Mouse (Mus musculus) ES-CJ7 (cell line): ENCODE results near the gene Cacna2d4.

ENCODE experiments used
- DNase-seq: peaks from one replicate; pipeline ENCODE4 v3.0.0; 2011; ENCODE audit warnings: low read depth, low spot score

The Cacna2d4 gene

DNA sequence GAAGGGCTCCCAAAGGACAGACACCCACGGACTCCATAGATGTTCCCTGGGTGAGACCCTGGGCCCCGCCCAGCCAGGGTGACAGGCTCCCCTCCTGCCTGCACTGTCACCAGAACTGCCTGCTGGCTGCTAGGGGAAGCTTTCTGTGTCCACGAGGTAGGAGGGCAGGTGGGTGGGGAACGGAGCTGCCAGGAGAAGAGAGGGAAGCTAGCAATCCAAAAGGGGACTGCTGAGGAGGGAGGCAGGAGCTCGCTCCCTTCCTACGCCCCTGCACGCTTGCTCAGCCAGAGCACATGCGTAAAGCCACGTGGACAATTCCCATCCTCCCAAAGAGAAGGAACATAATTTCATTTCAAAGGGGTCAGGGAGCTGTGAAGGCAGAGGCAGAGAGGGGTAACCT lies 73.8 kb downstream of the Cacna2d4 start:
- DNase-seq = no peak

DNA sequence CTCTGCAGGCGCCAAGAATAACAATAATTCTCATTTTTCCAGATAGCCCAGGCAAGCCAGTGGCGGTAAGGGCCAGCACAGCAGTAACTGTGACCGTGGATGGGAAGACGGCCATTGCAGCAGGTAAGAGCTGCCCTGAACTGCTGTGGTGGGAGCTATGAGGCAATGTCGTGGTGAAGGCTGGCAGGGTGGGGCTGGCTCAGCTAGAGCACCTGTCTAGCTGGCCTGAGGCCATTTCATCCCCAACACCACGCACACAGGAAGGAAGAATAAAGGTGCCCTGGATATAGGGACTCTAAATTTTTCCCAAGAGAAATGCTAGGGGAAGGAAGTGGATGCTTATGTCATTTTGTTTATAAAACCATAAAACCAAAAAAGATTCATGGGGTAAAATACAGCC lies 76.1 kb downstream of the Cacna2d4 start:
- no peak for DNase-seq

DNA sequence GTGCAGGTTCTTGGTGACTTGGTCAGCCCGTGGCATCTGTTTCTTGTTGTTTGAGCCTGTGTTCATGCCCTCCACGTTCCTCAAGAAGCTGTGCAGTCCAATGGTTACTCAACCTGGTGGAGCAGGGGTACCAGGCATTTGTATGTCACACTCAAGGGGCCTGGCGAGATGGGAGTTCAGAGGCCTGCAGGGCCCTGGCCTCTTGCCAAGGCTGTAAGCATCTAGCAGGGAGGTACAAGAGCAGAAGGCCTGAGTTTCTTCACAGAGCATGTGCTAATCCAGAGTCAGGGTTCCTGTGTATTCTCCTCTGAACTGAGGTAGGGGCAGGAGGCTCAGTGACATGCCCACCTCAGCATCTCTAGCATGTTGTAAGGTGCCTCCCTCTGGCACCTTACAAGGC lies 76.8 kb downstream of the Cacna2d4 start:
- DNase-seq = no peak

DNA sequence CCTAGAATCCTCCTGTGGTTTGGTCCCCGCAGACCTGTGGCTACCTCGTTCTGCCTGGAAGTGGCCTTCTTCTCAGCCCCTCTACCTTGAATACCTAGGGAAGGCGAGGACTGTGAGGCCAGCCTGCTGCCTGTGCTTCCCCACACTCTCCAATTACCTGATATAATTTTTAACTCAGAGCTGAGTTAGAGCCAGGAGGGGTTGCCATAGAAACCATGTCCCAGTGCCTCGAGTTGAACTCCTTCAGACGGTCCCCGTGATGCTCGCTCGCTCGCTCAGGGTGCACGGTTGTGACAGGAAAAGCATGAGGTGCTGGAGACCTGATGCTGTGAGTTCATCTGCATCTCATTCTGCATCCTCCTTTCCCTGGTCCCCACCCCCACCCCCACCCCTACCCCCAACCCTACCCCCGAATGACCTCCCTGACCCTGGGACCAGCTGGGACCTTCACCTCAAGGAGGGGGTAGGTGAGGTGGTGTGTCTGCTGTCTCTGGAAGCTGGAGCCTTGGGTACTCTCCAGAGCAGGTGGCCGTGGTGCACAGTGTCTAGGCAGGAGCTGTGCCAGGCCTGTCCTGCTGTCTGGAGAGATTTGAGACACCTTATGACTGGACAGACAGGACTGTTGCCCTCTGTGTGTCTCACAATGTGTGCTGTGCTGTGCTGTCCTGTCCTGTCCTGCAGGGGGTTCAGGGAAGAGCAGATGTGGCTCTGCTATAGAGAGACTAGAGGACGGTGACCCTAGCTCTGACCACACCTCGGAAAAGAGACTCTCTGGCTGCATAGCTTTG lies 77.5 kb downstream of the Cacna2d4 start:
- DNase-seq = no peak

DNA sequence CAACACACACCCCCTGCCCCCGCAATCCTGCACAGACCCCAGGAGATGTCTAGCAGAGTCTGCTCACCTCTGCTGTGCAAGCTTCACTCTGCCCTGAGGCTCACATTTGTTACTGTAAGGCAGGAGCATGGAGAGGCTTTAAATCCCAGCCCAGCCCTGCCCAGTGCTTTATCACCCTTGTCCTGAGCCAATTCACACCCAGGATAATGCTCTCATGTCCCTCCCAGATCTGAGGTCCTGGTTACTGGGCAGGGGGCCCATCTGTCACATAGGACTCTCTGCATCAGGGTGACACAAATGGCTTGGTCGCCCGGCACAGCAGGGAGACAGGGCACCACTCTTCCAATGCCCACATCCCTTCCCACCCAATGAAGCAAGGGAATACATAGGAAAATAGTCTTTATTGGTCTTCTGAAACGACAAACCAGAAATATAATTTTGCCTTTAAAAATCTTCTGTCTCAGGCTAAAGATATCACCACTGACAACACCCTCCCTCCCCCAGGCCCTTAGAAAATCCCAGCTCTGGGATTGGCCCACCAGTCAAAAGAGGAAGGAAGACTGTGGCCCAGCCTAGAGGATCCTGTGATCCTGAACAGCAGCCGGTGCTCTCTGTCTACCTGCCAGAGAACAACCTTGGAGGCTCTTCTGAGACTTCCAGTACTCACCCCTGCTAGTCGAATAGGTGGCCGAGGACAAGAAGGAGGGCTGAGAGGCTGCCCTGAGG lies 78.6 kb downstream of the Cacna2d4 start:
- no peak for DNase-seq

DNA sequence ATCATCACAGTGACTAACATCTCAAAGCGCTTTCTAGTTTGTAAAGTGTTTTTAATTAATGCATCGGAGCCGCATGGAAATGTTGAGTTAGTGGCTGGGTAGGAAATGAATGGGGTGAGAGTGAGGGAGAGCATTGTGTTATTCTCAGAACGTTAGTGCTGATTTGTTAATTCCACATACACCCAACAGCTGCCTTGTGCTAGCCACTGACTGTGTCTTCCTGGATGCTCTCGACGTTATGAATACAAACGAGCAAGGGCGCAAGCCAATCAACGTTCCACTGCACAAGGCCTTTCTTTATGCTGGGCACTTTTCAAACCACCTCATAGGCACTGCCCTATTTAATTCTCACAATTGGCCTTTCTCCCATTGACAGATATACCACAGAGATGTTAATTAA lies 82.4 kb downstream of the Cacna2d4 start:
- no peak for DNase-seq

DNA sequence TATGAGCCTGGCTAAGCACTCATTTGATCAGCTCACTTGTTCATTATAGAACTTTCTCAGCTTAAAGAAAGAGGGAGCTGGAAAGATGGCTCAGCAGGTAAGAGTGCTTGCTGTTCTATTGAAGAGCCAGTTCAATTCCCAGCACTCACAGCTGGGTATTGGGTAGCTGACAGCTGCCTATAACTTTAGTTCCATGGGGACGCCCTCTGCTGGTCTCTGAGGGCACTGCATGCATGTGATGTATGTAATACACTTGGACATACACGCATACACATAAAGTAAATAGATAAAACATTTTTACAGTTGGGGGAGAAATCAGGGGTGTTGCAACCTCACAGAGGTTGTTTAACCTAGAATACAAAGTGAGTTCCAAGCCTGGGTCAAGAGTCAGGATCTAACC lies 83.0 kb downstream of the Cacna2d4 start:
- peak; percentile 72 for DNase-seq

DNA sequence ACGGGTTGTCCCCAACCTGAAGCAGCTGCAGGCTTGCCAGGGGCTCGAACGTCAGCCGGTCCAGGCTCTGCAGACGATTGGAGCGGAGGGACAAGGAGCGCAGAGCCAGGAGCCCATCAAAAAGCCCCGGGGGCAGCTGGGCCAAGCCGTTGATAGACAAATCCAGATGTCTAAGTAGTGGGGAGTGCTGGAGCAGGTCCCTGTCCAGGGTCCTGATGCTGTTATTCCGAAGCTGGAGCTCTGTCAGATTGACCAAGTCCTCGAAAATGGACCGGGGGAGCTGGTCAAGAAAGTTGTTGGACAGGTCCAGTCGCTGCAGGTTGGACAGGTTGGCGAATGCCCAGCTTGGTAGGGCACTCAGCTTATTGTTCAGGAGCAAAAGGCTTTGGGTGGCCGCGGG lies 84.2 kb downstream of the Cacna2d4 start:
- peak; percentile 67 for DNase-seq

DNA sequence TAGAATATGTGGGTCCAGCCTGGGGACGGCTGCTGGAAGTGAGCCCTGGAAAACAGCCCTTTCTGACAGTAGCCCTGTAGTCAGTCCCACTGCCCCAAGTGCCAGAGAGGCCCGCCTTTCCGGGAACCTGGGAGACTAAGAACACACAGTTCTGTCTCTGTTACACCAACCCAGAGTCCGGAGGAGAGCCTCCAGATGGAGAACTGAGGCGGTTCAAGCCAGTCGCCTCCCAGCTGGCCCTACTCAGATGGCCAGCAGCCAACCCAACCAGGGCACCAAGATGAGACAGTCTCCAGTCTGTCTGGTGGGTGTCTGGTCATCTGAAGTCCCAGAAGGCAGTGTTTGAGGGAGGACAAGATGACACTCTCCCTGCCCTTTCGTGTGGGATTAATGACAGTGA lies 85.4 kb downstream of the Cacna2d4 start:
- no peak for DNase-seq

DNA sequence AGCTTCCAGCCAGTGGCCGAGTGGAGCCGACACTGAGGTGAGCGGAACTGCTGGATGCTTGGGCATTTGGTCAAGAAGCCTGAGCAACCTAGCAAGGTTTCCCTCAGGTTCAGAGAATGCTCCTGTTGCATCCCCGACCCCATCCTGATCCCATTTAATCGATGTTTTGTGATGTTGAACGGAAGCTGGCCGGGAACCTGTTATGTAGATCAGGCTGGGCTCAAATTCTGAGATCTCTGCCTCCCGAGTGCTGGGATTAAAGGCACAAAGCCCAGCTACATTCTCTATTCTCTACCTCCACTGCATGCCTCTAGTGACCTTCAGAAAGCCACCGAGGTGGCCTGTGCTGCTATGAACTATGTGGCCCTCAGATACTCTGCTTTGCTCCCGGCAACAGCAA lies 88.5 kb downstream of the Cacna2d4 start:
- DNase-seq = peak; percentile 94

DNA sequence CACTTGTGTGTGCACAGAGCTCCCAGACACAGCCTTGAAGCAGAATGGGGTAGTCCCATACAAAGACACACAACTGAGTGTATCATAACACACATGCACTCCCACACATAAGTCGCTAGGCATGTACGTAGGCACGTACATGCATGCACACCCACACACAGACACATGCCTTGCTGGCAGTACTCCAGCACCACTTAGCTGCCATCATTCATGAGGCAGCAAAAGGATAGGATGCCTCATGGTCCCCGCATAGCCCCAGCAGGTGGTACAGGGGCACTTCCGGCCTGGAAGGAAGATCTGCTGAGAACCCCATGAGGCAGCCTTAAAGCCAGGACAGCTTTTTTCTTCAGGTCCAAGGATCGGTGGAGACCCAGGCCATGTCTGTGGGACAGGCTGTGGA lies 89.7 kb downstream of the Cacna2d4 start:
- DNase-seq = no peak

DNA sequence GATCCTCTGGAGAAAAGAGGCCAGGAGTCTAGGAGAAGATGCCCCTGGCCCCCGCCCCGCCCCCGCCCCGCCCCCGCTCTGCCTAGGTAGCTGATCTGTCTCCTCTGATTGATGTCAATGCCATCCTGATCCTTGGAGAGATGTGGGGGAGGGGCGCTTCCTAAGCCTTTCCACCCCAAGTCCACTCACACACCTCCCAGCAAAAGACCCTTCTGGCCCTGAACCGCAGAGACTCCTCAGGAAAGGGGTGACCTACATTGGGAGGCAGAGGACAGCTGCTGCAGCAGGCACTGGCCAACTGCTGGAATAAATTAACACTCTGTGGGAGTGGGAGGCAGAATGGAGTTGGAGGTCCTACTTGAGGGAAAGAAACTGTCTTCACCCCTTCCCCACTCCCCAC lies 90.2 kb downstream of the Cacna2d4 start:
- no peak for DNase-seq

DNA sequence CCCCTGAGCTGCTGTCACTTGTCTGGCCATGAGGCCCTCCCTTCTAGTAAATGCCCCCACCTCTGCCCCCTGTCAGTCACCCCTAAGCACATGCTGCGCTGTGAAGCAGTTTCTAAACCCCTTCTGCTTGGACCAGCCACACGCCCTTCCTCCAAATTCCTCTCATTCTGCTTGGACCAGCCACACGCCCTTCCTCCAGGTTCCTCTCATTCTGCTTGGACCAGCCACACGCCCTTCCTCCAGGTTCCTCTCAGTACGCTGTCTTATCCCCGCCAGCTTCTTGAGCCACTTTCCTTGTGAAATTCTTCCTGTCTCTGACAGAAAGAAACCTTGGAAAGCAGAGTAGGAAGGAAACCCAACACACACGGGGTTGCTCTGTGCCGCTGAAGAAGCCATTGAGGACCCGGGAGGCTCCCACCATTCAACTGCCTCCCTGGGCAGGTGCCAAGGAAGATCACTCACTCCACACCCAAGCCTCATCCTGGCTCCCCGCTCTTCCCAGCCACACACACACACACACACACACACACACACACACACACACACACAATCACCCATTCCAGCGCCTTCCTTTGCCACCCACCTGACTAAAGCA lies 92.3 kb downstream of the Cacna2d4 start:
- DNase-seq = peak; percentile 48

DNA sequence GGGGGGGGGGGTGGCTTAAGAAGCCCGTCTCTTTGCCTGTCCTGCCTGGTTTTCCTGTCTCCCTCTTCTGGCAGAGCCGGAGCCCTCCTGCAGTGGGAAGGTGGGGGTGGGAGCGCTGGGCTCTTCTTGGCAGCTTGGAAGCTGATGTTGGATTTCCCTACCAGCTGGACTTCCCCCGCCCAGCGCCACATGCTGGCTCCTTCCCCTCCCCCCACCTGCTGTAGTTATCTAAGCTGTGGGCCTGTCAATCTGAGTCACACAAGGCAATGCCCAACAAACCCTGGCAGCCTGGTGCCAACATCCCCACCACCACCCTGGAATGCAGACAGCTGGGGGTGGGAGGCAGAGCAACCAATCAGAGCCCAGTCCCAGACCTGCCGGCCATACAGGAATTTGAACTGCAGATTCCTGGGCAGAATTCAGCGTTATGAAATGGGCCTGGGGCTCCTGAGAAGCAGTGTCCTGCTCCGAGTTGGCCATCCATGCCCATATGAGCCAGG lies 92.9 kb downstream of the Cacna2d4 start:
- no peak for DNase-seq

DNA sequence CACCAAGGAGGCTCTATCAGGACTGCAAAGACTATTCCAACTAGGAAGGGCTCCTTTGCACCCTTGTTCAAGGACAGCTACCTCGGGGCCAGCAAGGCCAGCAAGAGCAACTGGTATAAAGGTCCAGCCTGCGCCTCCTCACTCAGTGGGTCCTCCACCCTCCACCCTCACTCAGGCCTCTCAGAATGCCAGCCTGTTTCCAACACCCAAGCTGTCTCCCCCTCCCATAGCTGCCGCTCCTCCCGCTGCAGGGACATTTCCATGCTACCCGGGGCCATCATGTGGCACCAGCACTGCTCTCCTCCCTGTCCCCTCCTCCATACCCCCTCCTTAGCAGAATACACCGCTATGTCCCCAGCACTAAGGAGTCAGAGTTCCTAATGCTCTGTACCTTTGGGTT lies 93.6 kb downstream of the Cacna2d4 start:
- no peak for DNase-seq

DNA sequence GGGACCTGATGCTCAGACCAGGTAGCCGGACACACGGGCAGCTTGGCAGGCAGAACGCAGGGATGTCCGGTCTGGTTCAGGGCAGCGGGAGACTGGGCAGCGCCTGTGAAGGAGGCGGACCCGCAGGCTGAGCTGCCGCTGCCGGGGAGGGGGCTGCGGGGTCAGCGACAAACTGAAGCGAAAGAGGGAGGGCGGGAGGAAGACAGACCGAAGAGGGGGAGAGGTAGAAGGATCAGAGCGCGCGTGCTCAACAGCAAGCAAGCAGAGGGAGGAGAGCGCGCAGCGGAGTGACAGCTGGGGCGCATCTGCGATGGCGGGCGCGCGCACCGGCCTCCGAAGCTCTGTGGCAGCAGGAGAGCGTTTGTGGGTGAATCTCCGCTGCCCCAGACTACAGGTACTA lies 94.2 kb downstream of the Cacna2d4 start, which contains the start of gene Lrtm2:
Lrtm2 (minus strand) TSS at position 261 of the 400 bp plus-strand sequence.
- DNase-seq = peak; percentile 34

DNA sequence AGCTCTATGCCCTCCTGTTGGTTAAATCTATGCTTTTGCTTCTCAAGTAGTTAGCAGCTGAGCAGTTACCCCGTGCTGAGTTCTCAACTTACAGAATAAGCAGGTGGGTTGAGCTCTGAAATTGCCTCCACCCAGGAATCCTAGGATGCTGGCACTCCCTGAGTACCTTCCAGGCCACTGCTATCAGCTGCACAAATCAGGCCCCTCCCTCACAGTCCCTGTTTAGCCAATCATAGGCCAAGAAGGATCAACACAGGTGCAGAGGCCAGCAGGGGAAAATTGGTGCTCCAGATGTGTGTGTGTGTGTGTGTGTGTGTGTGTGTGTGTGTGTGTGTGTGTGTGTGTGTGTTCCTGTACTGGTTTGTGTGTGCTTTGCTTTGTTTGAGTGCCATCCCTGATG lies 95.8 kb downstream of the Cacna2d4 start:
- peak; percentile 72 for DNase-seq

DNA sequence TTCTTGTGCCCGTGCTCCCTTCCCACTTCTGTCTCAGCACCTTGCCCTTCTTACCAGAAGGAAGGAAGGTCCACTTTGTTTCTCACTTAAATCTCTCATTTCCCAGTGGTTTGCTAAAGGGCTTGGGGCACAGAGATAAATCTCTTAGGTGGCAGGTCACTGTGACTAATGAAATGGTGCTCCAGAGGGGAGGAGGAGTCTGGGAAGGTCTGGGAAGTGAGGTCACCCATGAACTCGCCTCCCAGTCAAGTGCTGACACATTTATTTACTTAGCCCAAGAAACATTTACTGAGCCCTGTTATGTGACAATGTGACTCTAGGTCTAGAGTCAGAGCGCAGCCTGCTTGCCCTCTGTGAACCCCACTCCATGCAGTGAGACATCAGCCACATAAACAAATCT lies 96.9 kb downstream of the Cacna2d4 start:
- DNase-seq = no peak

DNA sequence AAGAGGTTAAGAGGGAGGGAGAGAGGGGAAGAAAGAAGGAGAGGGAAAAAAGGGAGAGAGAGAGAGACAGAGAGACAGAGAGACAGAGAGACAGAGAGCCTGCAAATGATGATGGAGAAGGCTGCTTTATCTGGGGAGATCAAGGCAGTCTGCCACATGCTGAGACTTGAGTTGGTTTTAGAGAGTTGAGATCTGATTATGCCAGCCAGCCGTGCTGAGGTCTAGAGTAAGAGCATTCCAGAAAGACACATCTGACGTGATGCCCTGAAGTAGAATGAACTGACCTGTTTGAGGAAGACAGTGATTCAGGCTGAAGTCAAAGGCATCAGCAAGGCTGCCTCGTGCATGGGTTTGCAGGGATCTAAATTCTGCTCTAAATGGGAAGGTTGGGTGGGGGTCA lies 97.5 kb downstream of the Cacna2d4 start:
- no peak for DNase-seq

DNA sequence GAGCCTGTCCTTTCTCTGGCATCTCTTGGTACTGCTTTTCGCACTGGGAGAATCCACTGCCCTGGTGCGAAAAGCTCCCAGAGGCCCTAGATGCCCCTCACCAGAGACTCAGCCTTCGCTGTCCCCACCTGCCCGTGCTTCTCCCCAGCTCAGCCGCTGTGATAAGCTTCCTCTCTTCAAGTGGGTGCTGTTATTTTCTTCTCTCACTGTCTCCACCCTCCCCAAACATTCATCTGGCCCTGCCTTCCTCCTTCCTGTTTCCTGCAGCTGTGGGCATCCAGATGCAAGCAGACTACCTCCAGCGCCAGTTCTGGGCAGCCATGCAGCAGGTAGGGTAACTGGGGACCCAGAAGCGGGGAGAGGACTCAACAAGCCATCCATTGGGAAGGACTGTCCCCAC lies 99.8 kb downstream of the Cacna2d4 start:
- DNase-seq = no peak

DNA sequence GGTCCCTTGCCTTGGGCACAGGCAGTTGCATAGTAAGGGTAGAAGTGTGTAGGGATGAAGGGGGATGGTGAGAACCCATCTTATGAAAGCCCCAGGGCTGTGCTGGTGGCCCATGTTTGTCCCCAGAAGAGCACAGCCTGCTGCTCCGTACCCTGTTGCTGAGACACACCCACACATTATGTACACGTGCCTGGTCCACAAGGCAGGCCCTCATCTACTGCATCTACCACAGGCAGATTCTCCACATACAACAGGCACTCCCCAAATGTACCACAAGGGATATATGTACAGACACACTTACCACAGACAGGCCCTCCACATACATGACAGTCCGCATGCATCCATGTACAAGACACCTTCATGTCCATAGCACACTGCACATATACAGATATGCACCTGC lies 101.0 kb downstream of the Cacna2d4 start:
- no peak for DNase-seq

DNA sequence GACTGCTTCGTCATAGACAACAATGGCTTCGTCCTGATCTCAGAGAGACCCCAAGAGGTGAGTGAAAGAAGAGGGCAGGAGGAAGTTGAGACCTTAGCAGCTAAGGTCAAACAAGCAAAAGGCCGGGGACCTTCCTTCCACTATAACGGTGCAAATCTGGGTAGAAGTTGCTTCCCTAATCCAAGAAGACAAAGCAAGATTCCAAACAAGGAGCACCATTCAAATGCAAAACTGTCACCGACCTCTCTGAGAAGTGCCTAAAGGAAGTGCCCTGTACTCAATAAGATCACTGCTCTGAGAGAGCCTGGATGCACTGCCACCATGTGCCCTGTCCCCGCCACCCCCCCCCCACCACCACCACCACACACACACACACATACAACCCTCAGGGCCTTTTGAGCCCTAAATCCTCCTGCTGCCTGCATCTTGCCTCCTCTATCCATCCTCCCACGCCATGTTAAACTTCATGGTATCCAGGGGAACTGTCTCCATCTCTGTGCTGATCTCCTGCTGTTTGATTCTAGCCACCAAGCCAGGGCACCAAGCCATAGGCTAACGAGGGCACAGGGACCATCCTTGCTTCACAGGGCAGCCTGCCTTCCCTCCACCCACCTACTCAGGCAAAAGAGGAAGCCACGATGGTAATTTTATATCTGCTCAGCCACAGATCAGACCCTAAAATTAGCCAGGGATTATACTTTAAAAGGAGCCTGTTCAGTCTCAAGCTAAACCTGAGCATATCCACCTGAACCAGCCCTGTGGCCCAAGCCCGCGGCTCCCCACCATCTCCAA lies 102.0 kb downstream of the Cacna2d4 start:
- peak; percentile 84 for DNase-seq
